Mouse (Mus musculus): Measurements from ENCODE around the gene Spata4.
"Not testable (repeated sequence)": the region's sequence is repeated elsewhere in the genome, so short reads cannot be mapped to it uniquely, and the experiment has no call there.

Spata4 gene

DNA sequence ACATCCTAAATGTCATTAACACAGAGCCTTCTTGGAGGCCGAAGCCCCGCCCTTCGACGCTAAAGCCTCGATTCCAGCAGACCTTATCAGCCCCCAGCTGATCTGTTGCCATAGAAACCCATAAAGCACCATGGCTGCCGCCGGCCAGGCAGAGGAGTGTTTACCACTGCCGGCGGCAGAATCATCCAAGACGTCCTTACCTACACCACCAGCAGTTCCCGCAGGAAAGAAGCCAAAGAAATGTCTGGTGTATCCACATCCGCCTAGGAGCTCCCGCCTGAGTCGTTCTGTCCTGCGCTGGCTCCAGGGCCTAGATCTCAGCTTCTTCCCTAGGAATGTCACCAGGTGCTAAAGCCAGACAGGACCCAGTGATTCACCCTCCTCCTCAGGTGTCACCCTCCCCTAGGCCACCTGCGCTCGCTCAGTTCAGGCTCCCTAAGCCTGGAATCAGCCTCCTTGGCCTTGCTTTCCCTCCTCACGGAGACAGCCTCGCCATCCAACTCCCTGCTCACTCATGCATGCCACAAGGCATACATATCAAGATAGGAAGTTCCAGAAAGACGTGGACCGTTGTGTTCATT, at the start of gene Spata4:
Gene Spata4, plus strand, starts transcription at position 111 of the 581 bp plus-strand sequence.
- in situ Hi-C loops (cut with MboI): no loop called here

DNA sequence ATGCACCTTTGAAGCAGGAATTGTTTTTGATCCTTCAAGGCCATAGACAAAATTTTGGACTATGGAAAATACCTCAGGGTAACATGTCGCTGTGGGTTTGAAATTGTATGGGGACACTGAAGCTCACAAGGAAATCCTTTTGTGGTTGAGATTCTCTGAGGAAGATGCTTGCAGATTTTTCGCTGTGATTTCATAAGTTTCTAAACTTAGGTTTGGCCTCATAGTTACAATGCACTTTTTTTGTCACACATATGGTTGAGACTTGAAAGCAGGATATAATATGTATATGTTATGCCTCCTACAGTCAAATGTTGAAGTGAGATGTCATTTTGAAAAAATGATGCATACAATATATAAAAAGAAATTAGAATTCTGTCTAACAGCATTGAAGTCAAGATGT, 45.7 kb upstream of the Spata4 start:
- in situ Hi-C loops (cut with MboI): no loop called here

DNA sequence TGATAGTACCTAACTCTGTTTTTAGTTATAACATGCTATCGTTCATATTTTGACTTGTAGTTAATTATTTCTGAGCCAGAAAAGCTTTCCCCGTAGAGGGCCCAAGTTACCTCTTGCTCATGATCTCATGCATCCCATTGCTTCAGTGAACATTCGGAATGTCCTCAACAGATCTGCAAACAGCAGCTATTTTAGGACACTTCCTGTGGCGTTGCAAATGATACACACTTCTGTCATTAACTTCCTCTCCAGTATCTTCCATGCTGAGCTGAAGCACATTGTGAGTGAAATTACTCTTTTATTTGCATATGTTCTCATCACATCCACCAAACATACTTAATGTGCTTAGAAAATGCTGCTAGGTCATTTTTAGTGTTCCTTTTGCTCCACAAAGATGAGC, 38.4 kb upstream of the Spata4 start:
- in situ Hi-C loops (cut with MboI): no loop called here

DNA sequence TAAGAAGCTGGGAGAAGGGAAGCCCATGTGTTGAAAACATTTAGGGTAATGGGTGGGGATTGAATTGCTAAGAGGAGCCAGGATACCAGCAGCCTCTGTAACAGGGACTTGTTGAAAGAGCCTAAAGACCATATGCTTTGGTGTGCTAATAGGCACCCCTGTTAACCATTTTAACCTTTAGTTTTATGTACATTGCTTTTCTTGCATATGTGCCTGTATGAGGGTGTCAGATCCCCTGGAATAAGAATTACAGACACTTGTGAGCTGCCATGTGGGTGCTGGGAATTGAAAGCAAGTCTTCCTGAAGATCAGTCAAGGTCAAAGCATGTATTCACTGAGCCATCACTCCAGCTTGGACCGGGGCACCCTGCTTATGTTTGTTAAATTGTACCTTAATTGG, 35.4 kb upstream of the Spata4 start:
- in situ Hi-C loops (cut with MboI): no loop called here

DNA sequence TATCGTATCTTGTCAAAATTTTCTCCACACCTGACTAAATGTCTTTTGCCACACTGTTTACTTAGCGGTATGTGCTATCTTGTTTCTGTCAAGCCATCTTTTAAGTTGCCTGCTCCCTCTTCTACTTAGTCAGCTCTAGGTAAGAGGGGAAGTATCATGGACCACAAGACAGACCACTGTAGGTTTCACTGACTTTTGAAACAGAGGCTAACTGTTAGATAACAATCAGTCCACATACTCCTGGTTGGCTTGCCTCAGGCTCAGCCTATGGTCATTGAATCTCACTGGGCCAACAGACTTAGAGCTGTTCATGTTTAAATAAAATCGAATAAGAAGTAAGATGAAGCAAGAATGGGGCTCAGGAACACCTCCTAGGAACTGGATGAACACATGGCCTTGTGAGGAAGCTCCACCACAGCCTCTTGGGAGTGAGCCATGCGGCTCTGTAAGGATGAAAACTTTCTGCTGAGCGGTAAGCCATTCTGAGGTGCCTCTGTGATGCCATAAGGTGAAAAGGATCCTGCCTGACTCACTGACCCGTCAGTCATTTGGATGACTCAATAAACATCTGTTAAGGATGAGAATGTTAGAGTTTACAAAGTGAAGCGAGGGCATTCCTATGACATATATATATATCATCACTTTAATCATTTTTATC, 34.8 kb upstream of the Spata4 start:
- in situ Hi-C loops (cut with MboI): no loop called here

DNA sequence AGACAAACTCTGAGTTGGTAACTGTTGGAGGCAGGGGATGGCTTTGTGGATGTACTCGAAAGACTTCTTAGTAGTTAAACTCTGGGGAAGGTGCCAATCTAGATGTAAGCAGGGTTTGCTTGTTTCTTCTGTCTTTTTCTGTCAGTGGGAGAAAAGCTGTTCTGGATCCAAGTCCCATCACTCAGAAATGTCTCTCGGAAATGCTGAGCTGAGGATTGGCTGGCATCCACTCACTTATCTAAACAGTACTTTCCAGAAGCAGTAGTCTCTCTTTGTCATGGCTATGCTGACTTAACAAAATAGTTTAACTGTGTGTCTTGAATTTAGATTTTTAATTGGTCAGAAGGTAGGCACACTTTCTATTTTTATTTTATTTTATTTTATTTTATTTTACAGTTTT, 33.4 kb upstream of the Spata4 start:
- in situ Hi-C loops (cut with MboI): no loop called here

DNA sequence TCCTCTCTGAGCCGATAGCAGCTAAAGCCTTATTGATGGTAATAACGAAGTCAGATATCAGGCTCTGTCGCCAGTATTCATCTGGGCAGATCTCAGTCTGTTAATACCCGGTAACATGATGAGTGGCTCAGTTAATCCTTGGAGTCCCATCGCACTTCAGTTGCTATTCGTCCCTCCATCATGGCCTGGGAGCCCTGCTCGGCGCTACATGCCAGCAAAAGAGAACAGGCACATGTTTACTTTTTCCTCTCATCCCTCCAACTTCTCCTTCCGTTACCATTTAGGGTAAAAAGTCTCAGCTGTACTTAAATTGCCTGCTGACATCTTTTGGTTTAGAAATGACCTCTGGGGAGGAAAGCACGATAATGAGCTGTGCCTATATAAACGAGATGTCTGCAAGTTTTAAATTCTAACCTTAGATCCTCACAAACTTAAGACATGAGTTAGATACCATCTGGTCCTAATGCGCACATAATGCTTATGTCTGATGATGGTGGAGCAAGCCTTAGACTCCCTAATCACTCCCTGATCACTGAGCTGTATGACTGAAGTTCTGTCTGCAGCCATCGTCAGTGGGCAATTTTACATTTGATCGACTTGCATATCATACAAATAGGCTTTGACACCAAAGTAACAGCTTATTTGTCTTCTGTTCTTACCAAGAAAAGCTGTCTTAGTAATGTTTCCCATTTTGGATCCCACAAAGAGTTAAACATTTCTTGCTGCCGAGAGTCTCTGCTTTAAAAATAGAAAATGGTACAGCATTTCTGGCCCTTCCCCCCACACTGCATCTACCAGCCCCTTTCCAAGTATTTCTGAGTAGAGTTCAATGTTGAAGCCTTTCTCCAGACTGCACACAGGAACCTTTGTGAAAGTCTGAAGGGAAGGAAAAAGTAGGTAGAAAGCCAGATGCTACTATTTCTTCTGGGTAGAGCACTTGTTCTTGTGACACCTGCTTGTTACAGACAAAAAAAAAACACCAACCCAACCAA, 29.7 kb upstream of the Spata4 start:
- in situ Hi-C loops (cut with MboI): no loop called here

DNA sequence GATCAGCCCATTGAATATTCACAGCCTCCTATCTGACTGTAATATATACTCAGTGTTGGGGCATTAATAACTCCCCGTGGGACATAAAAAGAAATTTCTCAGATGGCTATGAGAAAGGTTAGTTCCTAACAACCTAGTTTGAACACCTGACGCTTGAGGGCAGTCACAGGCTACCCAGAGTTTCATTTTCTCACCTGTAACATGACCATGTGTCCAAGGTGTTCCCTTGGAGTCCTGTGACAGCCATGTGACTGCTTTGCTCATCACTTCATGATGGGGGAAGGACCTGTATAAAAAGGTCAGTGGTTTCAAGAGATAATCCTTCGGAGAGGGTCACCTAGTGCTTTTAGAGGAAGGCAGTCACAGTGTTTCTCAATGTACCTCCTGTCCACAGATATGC, 19.1 kb upstream of the Spata4 start:
- in situ Hi-C loops (cut with MboI): no loop called here

DNA sequence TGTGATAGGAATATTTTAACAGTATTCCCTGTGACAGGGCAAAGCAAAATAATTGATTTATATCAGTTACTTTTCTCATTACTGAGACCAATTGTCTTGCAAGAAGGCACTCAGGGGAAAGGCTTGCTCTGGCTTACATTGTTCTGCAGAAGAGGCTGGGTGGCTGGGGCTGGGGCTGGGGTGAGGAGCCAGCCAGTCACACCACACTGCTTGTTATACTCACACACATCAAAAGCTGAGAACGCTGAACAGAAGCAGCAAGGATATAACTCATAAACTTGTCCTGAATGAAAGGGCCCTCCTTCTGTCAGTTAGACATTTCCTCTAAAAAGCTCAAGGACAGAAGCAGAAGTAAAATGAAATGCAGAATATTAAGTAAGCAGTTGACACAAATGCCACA, 17.7 kb upstream of the Spata4 start:
- in situ Hi-C loops (cut with MboI): no loop called here

DNA sequence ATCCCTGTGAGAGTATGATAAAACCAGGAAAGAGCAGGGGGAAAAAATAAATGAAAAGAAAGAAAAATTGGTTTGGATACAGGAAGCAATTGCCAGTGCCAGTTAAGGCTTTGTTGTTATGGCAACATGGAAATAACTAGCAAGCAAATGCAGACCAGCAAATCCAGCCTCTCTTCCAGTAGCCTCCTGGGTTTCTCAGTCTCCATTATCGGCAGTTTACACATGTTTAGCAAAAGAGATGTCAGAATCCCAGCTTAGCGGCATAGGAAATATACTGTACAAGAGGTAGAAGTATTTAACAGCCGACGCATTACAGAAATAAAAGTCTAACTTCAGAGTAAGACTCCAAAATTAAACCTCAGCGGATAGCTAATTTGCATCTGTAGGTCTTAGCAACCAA, 5.9 kb upstream of the Spata4 start:
- in situ Hi-C loops (cut with MboI): no loop called here

DNA sequence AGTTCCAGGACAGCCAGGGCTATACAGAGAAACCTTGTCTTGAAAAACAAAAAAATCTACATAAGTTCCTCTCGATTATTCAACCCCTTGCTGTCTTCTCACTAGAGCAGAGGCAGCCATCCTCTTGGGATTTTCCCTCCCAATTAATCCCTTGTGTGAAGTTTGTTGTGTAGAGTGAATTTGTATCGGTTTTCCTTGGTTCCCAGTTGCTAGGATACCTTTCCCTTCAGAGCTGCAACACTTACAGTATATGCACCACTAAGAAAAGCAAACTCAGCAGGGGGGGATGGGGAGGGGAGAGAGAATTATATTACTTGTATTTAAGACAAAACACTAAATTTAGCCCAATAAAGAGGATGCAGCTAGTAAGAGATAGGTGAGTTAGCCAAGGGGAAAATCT, 4.5 kb upstream of the Spata4 start:
- in situ Hi-C loops (cut with MboI): no loop called here

DNA sequence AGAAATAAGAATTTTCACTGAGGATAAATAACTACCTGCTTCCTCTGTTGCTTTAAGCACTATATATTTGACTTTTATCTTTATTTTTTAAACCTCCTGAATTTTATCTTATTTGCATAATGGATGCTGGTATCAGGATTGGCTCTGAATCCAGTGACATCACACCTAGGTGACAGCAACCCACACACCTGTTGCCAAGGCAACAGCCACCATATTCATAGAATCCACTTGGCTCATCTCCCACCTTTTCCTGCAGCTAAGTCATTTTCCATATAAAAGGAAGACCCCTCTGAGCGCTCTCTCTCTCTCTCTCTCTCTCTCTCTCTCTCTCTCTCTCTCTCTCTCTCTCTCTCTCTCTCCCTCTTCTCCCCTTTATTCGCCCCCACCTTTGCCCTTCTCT, 3.6 kb upstream of the Spata4 start:
- in situ Hi-C loops (cut with MboI): no loop called here

DNA sequence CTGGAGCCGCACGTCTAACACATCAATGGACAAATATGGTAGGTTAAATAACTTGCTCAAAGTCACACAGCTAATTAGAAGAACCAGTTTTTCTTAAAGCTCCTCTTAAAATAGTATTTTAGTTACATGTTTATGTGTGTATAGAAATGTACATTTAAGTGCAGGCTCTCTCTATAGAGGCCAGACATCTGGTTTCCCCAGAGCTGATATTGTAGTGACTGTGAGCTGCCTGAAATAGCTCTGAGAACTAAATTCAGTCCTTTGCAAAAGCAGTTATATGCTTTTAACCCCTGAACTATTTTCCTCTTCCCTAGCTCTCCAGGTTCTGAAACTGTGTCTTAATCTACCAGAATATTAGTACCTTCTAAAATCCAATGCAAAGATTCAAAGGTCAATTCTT, 3.2 kb upstream of the Spata4 start:
- in situ Hi-C loops (cut with MboI): no loop called here

DNA sequence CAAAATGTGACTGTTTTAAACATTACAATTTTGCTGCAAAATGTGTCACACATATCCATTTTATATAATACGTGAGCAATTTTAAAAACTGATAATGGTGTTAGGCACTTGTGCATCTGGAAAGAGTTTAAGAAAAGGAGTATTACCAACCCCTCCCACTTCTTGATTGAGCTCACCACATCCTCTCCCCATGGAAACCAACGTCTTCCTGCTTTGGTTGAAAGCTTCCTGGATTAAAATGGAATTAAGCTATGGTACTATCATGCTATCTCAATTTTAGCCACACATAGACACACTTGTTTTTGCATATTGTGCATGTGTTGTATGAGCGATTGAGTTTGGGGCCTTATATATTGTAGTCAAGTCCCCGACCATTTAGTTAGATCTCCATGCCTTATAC, 2.9 kb downstream of the Spata4 start:
- in situ Hi-C loops (cut with MboI): no loop called here

DNA sequence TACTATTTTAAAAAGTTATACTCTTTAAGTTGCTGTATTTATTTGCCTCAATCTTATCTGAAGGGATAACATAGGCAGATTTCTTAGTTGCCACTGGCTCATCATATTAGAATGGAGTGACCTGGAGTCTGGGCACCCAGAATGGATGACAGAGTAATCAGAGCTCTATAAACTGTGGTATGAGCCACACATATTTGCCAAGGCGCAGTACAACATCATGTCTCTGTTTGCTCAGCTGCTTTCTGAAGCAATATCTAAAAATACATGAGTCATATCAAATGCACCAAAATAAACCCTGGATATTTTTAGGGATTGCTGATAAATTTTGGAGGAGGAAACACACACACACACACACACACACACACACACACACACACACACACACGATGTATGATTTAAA, 8.8 kb downstream of the Spata4 start:
- in situ Hi-C loops (cut with MboI): no loop called here

DNA sequence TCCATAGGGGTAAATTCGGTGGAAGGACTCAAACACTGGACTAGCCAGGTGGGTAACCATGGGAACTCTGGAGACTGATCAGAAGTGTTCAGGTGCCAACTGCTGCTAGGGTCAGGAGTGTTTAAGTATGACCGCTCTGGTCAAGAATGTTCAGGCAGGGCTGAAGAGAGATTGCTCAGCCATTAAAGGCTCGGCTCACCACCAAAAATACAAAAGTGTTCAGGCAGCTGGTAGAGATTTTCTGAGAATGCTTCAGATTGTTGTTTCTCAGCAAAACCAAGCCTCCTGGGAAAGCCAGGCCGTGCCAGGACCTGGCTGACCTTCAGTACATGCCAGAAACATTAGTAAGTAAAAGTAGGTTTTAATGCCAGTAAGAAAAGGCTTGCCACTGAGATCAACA, 9.7 kb downstream of the Spata4 start:
- in situ Hi-C loops (cut with MboI): no loop called here

DNA sequence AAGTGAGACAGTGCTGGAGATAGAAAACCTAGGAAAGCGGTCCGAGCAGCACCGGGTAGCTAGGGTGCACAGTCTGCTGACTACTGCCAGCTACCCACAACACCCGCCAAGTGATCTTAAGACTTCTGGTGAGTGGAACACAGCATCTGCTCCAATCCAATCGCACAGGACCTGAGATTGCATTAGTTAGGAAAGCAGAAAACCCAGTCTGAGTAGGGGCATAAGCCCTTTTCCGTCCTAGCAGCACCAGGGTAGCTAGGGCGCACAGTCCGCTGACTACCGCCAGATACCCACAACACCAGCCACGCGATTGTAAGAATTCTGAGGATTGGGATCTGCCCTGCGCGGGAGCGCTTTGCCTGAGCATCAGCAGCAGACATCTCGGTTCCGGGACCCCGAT, 16.1 kb downstream of the Spata4 start:
- in situ Hi-C loops (cut with MboI): not testable (repeated sequence)

DNA sequence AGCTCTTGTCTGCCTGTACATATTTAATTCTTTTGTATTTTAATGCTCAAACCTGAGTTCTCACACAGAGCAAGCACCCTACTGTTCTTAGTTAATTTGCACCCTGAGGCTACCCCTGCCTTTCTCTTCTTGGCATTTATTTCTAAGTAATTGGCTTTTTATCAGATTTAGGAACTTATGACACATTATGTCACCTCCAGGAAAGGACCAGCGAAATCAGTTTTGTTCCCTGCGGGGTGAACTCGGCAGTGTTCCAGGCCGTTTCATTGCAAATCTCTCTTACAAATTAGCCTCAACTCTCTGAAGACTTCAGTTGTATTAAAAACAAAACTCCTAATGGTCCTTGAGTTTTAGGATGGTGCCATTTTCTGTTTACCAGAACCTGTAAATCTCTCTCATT, 38.1 kb downstream of the Spata4 start:
- in situ Hi-C loops (cut with MboI): no loop called here
